Mouse (Mus musculus) layer of hippocampus, adult 11-12 months (tissue): ENCODE results near the gene Slc39a10.
"Not testable (repeated sequence)": the region's sequence is repeated elsewhere in the genome, so short reads cannot be mapped to it uniquely, and the experiment has no call there.

Experiments used
- DNase-seq: peaks from one replicate; pipeline ENCODE4 v3.0.0; 2022; ENCODE audit warnings: low spot score

The Slc39a10 gene

DNA sequence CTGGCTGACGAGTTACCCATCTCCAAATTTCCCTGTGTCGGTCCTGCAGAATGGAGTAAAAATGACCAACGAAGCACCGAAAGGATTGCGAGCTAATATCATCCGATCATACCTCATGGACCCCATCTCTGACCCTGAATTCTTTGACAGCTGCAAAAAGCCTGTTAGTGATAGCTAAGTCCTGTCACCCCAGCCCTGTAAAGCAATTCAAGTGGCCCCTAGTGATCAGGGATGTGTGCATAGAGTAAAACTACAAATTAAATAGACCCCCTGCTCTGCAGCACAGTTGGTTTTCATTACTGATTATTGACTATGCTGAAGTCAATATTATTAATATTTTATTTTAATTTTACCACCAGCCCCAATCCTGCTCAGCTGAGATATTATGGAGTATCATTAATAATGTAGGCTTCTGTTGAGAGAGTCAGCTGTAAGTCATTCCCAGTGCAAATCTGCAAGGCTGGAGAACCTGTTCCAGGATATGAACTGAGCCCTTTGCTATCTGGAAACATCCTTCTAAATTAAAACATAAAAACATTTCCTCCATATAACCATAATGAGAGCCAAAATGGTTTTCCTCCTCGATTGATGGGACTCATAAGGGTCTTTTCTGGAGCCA lies 122.5 kb downstream of the Slc39a10 start:
- not testable (repeated sequence) for DNase-seq

DNA sequence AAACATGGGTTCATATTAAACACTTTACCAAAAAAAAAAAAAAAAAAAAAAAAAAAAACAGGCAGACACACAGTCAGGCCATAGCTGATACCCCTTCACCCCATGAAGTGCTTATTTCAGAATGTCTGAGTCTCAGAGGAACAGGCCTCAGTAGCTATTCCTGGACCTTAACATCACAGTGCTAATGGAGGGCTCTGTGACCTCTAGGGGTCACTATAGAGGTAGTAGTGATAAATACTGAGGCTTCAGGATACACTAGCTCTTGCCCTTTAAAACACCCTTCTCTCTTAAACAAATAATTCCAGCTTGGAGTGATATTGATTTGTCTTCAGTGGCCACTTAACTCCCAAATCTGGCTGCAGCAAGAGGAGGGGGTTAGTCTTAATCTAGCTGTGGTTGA lies 123.3 kb downstream of the Slc39a10 start:
- DNase-seq = not testable (repeated sequence)

GRCm38 (mm10) chr1:46764600-46764999 lies 128.1 kb downstream of the Slc39a10 start:
- not testable (repeated sequence) for DNase-seq
